Mouse (Mus musculus) cerebellum, adult 9-11 months (tissue): ENCODE measurements around the gene Hgd.

ENCODE experiments used
- DNase-seq: peaks from one replicate; pipeline ENCODE4 v3.0.0; 2022

Hgd gene

GRCm38 (mm10) chr16:37676024-37676676 lies 96.2 kb downstream of the Hgd start:
- peak; percentile 75 for DNase-seq

GRCm38 (mm10) chr16:37676677-37677072 lies 96.7 kb downstream of the Hgd start:
- DNase-seq, result no peak

GRCm38 (mm10) chr16:37677586-37677985 lies 97.6 kb downstream of the Hgd start:
- DNase-seq, result no peak

GRCm38 (mm10) chr16:37680216-37680615 lies 100.3 kb downstream of the Hgd start:
- DNase-seq, result no peak

- DNase-seq, result no peak
These were observed 100.9 kb downstream of the Hgd start for GRCm38 (mm10) chr16:37680831-37681230.
